Mouse (Mus musculus): Measurements from ENCODE around the gene AI837181.
A peak's percentile ranks its signal among the peaks of the same experiment; 100 is the strongest.

Gene AI837181

GRCm38 (mm10) chr19:5445747-5446146 lies 20.8 kb downstream of the AI837181 start:
- DNase-seq (ENCODE audit: low read depth, low spot score) = no peak

DNA sequence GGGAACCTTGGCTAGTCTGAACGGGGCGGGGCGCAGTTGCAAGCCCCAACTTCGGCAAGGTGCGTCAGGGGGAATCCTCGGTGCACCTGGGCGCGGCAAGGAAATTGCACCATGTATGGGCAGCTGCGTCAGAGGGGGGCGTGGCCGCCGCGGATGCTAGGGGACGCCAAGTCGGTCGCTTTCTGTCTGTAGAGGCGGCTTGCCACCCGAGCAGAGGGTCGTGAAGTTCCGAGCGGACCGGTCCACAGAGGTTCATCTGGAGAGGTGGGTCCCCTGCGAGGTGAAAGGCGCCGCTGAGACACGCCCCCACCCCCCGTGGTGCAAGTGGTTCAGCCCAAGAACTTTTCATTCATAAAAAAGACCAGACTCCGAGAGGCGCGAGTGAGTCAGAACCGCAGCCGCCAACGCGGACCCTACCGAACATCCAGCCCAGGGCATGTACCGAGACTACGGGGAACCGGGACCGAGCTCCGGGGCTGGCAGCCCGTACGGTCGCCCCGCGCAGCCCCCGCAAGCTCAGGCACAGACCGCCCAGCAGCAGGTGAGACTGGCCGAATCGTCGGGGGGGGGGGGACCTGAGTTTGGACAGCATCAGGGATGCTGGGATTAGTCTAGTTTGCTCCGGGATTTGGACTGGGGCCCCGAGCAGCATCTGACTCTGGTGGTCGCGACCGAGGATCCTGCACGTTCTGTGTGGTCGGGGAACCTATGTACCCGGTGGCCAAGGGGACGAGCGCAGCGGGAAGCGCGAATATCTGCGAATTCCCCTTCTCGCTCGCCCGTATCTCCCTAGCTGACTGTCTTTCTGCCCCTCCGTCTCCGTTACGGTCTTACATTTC lies 22.8 kb downstream of the AI837181 start, which contains the start of gene Fosl1:
Gene Fosl1 (plus strand): TSS at position 33 of the 839 bp plus-strand sequence.
- DNase-seq (ENCODE audit: low read depth, low spot score) = no peak

DNA sequence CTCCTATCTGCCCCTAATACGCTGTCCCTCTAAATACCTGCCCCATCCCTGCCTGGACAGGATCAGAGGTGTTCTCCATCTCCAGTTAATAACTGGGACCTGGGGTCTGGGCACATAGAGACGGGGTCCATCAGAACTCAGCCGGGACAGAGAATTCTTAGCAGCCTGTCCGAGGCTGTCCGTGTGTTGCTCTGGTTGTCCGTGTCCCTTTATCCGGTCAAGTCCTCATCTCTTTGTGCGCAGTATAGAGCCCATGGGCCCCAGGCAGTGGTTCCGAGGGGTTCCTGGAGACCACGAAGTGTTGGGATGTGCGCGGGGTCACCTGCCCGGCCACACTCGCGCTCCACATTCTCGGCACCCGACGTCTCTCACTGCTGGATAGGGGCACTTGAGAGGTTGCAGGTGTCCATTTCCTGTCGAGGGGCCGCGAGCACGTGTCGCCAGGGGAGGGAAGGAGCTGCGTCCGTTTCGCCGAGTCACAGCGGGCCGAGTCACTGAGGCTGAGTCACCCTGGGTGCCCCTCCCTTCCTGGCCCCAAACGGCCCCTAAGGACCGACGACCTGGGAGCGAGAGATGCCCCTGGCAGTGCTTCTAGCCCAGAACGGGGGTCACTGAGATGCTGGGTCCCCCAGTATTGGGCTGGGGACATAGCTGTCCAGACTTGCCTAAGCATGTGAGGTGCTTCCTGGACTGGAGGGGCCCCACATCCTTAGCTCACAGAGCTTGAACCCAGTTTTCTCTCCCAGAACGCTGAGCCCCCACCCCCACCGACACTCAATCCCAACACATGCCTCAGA lies 23.6 kb downstream of the AI837181 start:
- DNase-seq (ENCODE audit: low read depth, low spot score) = no peak

DNA sequence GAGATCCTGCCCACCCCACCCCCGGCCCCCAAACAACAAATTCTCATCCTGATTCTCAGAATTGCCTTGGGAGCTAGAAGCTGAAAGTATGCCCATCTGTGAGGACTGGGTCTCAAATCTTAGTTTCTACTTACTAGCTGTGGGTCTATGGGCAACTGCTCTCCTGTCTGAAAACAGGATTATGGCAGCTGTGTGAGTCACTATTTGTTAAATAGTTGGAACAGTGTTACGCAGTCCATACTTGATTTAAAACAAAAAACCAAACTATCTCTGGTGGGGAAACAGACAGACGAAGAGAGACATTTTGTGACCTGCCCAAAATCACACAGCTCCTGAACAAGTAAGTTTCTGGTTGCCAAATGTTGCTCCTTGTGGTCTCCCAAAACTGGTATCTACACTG lies 24.7 kb downstream of the AI837181 start:
- no peak for DNase-seq (ENCODE audit: low read depth, low spot score)

- DNase-seq (ENCODE audit: low read depth, low spot score) = no peak
Observed at GRCm38 (mm10) chr19:5451766-5452165, 26.8 kb downstream of the AI837181 start.

DNA sequence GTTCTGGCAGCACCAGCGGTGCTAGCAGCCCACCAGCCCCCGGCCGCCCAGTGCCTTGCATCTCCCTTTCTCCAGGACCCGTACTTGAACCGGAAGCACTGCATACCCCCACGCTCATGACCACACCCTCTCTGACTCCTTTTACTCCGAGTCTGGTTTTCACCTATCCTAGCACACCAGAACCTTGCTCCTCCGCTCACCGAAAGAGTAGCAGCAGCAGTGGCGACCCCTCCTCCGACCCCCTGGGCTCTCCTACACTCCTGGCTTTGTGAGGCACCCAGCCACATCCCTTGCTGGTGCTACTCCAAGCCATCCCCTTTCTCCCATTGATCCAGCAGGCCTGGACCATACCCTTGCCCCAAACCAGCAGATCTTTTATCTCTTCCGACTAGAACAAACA lies 30.1 kb downstream of the AI837181 start:
- no peak for DNase-seq (ENCODE audit: low read depth, low spot score)

DNA sequence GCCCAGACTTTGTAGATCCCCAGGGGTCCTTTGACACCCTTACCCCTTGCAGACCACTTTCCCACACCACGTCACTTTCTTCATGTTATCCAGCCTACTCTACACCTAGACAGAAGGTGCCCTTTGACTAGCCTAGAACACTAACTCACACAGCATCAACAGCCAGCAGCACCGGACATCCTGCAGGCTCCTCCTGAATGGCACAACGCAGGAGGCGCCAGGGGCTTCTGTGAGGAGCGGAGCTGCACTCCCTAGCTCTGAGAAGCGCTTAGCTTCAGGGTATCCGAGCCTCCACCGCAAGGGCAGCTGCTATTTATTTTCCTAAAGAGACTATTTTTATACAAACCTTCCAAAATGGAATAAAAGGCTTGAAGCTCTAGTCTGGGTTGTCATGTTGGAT lies 30.6 kb downstream of the AI837181 start:
- DNase-seq (ENCODE audit: low read depth, low spot score) = no peak

GRCm38 (mm10) chr19:5456241-5456921 lies 31.4 kb downstream of the AI837181 start:
- DNase-seq (ENCODE audit: low read depth, low spot score) = no peak

DNA sequence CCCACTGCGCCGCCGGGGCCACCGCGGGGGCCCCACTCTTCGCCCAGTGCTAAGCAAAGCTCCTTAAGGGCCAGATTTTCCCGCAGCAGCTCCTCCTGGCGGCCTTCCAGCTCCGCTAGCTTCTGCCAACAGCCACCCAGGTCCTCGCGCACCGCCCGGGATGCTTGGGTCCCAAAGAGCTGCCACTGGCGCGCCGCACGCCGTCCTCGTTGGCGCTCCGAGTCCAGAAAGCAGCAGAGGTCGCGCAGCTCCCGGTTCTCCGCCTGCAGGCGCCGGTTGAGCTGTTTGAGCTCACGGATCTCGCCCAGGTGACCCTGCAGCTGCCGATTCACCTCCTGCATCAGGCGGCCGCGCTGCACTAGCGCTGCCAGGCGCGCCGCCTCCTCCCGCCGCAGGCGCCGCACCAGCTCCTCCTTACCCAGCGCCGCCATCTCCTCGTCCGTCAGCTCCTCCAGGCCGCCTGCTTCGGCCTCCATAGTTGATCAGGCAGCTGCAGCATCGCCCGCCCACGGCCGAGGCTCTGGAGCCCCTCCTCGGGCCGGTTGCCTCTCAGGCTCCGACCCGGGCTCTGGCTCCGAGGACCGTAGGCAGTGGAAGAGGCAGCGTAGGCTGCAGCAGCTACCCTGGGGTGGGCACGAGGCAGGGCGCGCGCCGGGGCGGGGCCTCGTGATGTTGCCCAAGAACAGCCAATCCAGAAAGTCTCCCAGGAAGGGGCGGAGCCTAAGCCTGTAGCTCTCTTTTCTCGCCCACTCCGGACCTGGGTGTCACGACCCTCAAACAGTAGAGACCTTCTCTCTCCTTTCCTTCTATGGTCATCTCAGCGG lies 32.2 kb downstream of the AI837181 start:
- DNase-seq (ENCODE audit: low read depth, low spot score) = peak; percentile 87

- no peak for DNase-seq (ENCODE audit: low read depth, low spot score)
Observed at GRCm38 (mm10) chr19:5457746-5458442, 33.0 kb downstream of the AI837181 start, which contains the start of gene Ccdc85b. Ccdc85b (minus strand) TSS chr19:5457894.

- no peak for DNase-seq (ENCODE audit: low read depth, low spot score)
Observed at GRCm38 (mm10) chr19:5459019-5459418, 34.1 kb downstream of the AI837181 start.

- no peak for DNase-seq (ENCODE audit: low read depth, low spot score)
Observed at GRCm38 (mm10) chr19:5459896-5460295, 35.0 kb downstream of the AI837181 start.

- DNase-seq (ENCODE audit: low read depth, low spot score) = peak; percentile 82
Observed at GRCm38 (mm10) chr19:5460465-5460911, 35.5 kb downstream of the AI837181 start, which contains the start of gene Fibp. Fibp (plus strand) TSS chr19:5460615.

GRCm38 (mm10) chr19:5461411-5461810 lies 36.5 kb downstream of the AI837181 start:
- DNase-seq (ENCODE audit: low read depth, low spot score) = no peak

DNA sequence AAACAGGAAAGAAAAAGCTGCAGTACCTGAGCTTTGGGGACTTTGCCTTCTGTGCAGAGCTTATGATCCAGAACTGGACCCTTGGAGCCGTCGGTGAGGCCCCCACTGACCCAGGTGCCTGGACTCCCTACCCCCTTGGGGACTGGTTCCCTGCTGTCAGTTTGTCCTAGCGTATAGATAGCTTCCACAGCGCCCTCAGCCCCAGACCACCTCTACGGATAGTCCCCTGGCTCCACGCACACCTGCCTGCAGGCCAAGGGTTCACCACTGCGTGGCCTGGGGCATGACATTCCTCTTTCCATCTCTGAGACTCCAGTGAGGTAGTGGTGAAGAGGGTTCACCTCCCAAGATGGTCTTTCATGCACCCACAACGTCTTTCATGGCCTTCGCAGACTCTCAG lies 38.3 kb downstream of the AI837181 start:
- no peak for DNase-seq (ENCODE audit: low read depth, low spot score)

DNA sequence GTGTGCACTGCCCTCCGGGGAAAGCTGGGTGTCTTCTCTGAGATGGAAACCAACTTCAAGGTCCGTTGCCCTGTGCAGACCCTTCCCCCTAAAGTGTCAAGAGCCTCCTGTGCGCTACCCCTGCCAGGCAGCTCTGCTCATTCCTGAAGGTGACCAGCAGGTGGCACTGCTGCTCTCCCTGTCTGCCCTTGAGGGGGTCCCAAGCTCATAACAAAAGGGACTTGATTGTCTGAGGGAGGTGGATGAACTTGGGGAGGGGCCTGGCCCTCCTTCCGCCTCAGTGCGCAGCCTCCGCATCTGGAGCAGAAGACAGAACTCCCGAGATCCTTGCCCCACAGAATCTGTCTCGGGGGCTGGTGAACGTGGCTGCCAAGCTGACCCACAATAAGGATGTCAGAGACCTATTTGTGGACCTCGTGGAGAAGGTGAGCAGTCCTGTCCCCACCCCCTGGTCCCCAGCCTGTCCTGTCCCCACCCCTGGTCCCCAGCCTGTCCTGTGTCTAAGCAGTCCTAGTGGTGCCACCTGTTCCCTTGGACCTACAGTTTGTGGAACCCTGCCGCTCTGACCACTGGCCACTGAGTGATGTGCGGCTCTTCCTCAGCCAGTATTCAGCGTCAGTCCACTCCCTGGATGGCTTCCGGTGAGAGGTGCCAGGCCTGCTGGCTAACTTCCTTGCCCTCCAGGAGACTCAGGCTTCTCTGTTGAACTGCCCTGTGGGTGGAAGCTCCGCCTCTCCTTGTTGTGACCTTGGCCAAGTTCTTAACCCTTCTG lies 39.0 kb downstream of the AI837181 start:
- DNase-seq (ENCODE audit: low read depth, low spot score) = no peak

- DNase-seq (ENCODE audit: low read depth, low spot score) = no peak
Observed at GRCm38 (mm10) chr19:5465037-5465436, 40.1 kb downstream of the AI837181 start.

DNA sequence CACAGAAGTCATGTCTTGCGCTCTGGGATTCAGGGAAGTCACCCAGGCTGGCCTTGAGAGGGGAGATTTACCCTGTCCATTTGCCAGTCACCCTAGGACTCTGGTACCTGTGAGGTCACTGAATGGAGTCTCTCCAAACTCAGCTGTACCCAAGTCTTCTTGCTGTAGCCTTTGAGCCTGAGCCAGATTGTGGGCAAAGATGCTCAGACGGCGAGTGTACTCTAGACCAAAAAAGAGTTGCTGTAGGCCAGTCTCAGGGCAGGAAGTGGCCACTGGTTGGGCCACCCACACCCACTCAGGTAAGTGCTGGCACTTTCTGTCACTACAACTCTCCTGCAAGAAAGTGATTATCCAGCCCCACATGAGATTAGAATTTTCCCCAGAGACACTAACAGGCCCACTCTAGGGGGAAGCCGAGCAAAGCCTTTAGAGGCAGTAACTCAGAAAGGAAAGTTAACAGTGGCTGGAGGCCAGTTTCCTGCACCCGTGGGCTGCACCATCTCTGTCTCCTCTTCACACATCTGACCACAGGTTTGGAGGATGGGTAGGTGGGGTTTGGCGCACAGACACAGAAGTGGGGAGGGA lies 42.1 kb downstream of the AI837181 start:
- no peak for DNase-seq (ENCODE audit: low read depth, low spot score)

DNA sequence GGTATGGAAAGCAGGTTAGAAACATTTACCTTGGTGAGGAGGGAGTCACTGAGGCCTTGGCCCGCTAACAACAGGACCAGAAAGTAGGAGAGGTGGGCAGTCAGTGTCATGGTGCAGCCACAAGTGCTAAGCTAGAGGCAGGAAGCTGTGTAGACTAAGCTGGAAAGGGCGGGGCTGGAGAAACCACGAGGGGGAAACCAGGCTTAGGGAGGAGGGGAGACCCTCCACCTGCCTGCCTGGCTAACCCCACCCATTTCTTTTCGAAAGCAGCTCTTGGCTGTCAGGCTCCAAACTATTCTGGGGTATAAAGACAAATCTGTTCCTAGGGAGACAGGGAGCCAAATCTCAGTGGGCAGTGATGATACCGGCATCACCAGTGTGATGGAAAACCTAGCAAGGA lies 43.4 kb downstream of the AI837181 start, which contains the start of gene Ctsw:
Gene Ctsw (minus strand): TSS at position 134 of the 400 bp plus-strand sequence.
- DNase-seq (ENCODE audit: low read depth, low spot score) = no peak

All from retina, postnatal 7 days (tissue).